Mouse (Mus musculus) MEL (cell line): ENCODE data around the gene Elk4.

ENCODE experiments used
- CTCF ChIP-seq, 3 experiments: IDR thresholded peaks in 2 of 3; conservative IDR thresholded peaks in 1 of 3; 2 replicates each; pipeline ENCODE4 v1.5.1; 2011 to 2012; ENCODE audit warnings: low read length in 3 of 3, low read depth in 2 of 3, mild to moderate bottlenecking in 2 of 3, improper control_type of control experiment in 1 of 3, inconsistent platforms in 1 of 3, mixed read lengths in 1 of 3, moderate library complexity in 1 of 3; ENCODE audit not compliant: control insufficient read depth in 1 of 3, insufficient read depth in 1 of 3, poor library complexity in 1 of 3, severe bottlenecking in 1 of 3
- EP300 ChIP-seq, 2 experiments: IDR thresholded peaks; 2 replicates each; pipeline ENCODE4 v1.6.1; 2011; ENCODE audit warnings: improper control_type of control experiment in 2 of 2, low read length in 2 of 2, low read depth in 1 of 2, mild to moderate bottlenecking in 1 of 2
- JUND ChIP-seq: IDR thresholded peaks from 2 replicates; pipeline ENCODE4 v1.6.1; 2011; ENCODE audit warnings: low read depth, mild to moderate bottlenecking, improper control_type of control experiment, low read length
- POLR2A ChIP-seq, 2 experiments: IDR thresholded peaks; 2 replicates each; pipeline ENCODE4 v1.6.1; 2011 to 2012; ENCODE audit warnings: low read length in 2 of 2, mild to moderate bottlenecking in 2 of 2, control low read depth in 1 of 2, improper control_type of control experiment in 1 of 2, low read depth in 1 of 2, moderate library complexity in 1 of 2; ENCODE audit not compliant: control insufficient read depth in 1 of 2, insufficient read depth in 1 of 2, poor library complexity in 1 of 2
- ZNF384 ChIP-seq: IDR thresholded peaks from 2 replicates; pipeline ENCODE4 v1.6.1; 2012; ENCODE audit warnings: low read depth, mild to moderate bottlenecking, inconsistent platforms, low read length, improper control_type of control experiment

GRCm38 (mm10) chr1:132006046-132006445 is 1.4 kb upstream of the Elk4 start:
- TF ChIP-seq EP300 (IDR thresholded peaks at IDR 0.05; ENCODE audit: low read depth in 1 of 2, low read length in 2 of 2) = no peak
- TF ChIP-seq CTCF (IDR thresholded peaks at IDR 0.05 in 2 of 3, conservative IDR thresholded peaks at IDR 0.05 in 1 of 3; ENCODE audit: control insufficient read depth in 1 of 3, insufficient read depth in 1 of 3, low read depth in 2 of 3, low read length in 3 of 3, poor library complexity in 1 of 3, severe bottlenecking in 1 of 3) = no peak
- TF ChIP-seq ZNF384 = no peak
- no peak for TF ChIP-seq POLR2A (IDR thresholded peaks at IDR 0.05; ENCODE audit: control insufficient read depth in 1 of 2, insufficient read depth in 1 of 2, low read depth in 1 of 2, low read length in 2 of 2, poor library complexity in 1 of 2)
- TF ChIP-seq JUND = no peak
